Mouse (Mus musculus) induced T-regulatory cell, adult 2 months (primary cell): ENCODE data around the gene AC124502.3.
"Not testable (repeated sequence)": the region's sequence is repeated elsewhere in the genome, so short reads cannot be mapped to it uniquely, and the experiment has no call there.

Source experiments
- DNase-seq: peaks from one replicate; pipeline ENCODE4 v3.0.0-alpha.2; 2012; ENCODE audit warnings: low read depth

AC124502.3 gene

GRCm38 (mm10) chr19:5038709-5039156 lies at the start of gene AC124502.3, which contains the start of gene B4gat1:
Gene AC124502.3 (plus strand): TSS chr19:5038891.
Gene B4gat1 (plus strand): TSS chr19:5038826.
- peak; percentile 90 for DNase-seq

DNA sequence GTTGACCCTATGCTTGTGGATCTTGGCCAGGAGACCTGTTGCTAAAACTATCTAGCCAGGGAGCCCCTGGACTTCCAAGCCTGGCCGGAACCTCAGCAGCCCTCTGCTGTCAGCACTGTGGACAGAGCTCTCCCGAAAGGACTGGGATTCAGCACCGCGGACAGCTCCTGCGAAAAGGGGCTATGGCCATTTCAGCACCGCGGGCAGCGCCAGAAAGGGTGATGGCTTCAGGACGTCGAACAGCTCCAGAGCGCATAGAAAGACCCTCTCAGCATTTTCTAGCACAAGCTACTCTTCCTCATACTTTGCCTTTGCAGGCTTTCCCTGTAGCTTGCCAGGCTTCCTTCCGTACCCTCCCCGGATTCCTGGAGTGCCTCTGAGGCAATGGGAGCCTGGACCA lies 49.7 kb upstream of the AC124502.3 start:
- peak; percentile 90 for DNase-seq

DNA sequence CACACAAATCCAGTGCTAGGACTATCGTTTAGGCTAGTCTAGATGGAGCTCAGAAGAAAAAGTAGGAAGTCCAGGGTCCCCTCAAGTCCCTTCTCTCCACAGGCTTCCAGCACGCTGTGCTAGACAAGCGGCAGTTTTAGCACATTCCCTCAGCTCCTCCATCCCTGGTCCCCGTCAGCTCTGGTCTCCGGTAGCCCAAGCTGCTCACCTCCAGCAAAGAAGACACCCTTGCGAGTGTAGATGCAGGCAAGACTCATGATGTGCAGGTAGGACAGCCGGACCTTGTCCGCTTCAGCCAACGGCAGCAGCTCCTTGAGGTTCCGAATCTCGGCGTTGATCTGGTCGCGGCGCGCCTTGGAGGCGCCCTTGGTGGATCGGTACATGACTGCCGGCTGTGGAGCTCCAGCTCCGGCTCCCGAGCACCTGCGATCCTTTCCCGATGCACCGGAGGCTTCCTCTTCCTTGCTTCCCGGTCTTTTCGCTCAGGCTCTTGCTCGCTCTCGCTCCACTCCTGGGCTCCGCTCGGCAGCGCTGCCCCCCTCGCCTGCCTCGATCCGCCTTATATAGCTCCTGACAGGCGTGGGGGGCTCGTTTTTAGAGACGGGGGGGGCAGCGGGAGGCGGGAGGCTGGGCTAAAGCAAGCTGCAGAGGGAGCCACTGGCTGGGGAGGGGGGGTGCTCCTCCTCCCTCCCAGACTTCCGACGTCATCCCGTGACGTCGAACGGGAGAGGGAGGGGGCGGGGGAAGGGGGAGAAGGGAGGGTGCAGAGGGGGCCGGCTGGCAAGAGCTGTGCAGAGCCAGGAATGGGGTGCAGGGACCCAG lies 49.0 kb upstream of the AC124502.3 start:
- DNase-seq: no peak

GRCm38 (mm10) chr19:4990256-4990625 lies 48.5 kb upstream of the AC124502.3 start, which contains the start of gene Npas4:
Gene Npas4 (minus strand): TSS chr19:4990316.
- no peak for DNase-seq

DNA sequence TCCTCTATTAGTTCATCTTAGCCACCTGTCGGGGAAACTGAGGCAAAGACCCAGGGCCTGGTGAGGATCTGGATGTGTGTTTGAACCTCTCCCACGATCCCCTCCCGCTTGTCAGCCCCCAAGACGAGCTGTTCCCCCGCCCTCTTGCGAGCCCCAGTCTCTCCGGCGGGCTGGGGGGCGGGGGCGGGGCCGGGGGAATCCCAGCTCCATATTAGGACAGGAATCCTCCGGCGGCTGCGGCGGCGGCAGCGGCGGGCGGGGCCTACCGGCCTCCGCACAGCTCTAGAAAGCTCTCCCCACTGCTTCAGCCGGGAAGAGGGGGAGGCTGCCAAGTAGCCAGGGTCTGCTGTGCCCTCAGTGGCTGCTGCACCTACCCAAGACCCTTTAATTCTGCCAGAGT lies 48.0 kb upstream of the AC124502.3 start:
- DNase-seq: no peak

- peak; percentile 57 for DNase-seq
Observed at GRCm38 (mm10) chr19:4992371-4992770, 46.3 kb upstream of the AC124502.3 start.

DNA sequence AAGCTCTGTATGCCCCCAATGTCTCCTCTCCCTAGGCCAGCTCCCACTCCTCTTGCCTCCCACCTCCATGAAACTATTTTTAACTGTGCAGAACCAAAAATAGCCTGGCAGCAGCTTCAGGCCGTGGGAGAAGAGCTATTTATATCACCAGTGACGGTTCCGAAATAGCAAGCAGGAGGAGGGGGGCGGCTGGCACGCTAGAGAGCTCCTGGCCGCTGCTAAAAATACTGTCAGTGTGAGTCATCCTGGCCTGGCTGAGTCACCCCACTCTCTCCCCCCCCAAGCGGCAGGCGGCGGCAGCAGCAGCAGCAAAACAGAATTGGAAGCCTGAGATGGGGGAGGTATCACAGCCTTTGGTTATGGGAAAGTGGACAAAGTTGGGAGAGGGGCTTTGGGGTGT lies 45.8 kb upstream of the AC124502.3 start:
- peak; percentile 62 for DNase-seq

DNA sequence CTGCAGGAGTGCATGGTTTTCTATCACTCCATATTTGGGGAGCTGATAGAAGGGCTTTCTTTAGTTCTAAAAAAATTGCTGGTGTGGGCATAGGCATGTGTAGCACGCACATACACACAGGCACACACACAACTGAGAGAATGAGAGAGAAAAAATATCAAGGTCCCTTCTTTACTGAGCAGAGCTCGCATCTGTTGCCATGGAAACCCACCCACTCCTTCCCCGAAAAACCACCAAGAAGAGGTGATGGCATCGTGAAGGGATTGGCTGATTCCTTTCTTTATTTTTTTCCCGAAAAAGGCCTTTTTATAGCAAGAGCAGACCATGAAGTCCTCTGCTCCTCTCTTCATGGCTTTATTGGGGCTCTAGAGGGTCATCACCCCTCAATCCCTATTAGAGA lies 44.6 kb upstream of the AC124502.3 start:
- DNase-seq: peak; percentile 61

GRCm38 (mm10) chr19:4999445-5000140 lies 39.1 kb upstream of the AC124502.3 start:
- DNase-seq: no peak

DNA sequence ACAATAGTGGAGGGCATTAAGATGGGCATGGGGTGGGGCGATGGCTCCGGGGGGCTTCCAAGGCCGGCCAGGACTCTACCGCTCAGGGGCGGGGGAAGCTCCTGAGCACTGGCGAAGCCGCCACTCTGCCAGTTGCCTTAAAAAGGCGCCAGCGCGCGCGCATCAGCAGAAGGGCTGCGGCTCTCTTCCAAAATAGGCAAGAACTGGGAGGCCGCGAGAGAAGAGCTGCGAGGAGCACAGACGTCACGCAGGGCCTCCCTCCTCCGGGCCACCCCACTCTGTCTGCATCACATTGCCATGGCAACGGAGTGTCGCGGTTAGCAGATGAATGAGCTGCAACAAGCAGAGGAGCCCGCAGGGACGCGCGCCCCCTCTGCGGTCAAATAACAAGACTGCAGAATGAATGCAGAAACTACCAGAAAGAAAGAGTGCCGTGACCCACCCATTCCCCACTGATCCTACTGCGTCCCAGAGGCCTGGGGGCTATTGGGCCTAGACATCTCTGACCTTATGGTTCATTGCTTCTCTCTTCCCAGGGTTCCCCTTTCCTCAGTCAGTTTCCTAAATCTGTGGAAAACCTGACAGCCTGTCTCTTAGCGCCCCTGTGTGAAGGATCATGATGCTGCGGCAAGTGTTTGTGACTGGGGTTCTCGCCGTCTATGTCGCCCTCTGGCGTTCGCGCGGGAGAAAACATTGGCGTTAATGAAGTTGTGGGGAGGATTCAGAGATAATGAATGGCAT lies 36.9 kb upstream of the AC124502.3 start:
- DNase-seq: peak; percentile 90

DNA sequence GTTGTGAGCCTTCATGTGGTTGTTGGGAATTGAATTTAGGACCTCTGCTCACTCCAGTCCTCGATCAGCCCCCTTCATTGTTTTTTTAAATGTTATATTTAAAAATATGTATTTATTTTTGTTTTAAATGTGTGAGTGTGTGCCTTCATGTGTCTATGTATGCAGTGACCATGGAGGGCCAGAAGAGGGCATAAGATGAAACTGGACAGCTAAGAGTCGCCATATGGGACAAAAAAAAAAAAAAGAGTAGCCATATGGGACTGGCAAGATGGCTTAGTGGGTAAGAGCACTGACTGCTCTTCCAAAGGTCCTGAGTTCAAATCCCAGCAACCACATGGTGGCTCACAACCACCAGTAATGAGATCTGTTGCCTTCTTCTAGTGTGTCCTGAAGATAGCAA lies 35.0 kb upstream of the AC124502.3 start:
- not testable (repeated sequence) for DNase-seq

- DNase-seq: no peak
Observed at GRCm38 (mm10) chr19:5004925-5005324, 33.8 kb upstream of the AC124502.3 start.

DNA sequence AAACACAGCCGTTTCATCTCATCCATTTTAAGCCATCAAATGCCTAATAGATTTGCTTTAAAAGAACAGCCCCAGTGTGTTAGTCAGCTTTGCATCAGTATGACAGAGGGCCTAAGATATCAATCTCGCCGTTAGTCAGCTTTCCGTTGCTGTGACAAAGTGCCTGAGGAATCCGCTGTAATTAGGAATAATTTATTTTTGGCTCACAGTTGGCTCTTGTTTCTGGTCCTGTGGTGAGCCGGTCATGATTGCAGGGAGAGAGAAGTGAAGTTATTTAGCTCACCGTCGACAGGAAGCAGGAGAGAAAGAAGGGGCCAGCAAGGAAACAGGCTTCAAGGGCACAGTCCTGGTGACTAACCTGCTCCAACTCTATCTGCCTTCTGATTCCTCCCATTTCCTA lies 25.6 kb upstream of the AC124502.3 start:
- DNase-seq: no peak

GRCm38 (mm10) chr19:5014961-5015398 lies 23.7 kb upstream of the AC124502.3 start:
- peak; percentile 83 for DNase-seq

GRCm38 (mm10) chr19:5016221-5016742 lies 22.4 kb upstream of the AC124502.3 start:
- peak; percentile 38 for DNase-seq

DNA sequence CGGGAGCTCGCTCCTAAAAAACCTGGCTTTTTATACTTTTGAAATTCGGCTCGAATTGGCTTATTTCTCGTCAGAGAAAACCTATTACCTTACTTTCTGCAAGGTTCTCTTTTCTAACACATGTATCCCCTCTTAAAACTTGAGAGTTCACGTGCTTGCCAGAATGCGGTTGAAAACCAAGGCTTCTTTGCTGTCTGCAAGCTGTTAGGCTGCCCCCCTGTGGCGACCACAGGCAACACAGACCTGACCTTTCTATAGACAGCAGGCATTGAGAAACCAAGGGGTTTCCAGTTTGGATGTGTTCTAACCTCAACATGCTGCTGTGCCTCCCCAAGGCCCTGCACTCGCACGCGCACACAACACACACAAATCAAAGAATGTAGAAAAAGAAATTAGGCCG lies 21.9 kb upstream of the AC124502.3 start:
- DNase-seq: peak; percentile 85

DNA sequence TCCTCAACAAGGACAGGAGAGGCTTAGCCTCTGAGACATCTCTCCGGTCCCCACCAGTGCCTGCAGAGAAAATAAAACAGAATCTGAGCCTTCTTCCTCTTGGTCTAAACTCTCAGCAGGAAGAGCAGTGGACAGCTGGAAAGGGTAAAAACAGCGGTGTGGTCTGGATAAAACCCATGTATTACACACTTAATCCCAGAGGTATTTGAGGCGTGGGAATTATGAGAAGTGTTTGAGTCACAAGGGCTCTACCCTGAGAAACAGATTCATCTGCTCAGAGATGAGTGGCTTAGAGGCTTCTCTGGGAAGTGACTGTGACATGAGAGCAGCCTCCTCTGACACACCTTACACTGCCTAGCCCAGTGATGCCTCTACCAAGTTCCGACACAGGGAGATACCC lies 21.1 kb upstream of the AC124502.3 start:
- no peak for DNase-seq

GRCm38 (mm10) chr19:5018191-5018590 lies 20.5 kb upstream of the AC124502.3 start:
- DNase-seq: no peak

DNA sequence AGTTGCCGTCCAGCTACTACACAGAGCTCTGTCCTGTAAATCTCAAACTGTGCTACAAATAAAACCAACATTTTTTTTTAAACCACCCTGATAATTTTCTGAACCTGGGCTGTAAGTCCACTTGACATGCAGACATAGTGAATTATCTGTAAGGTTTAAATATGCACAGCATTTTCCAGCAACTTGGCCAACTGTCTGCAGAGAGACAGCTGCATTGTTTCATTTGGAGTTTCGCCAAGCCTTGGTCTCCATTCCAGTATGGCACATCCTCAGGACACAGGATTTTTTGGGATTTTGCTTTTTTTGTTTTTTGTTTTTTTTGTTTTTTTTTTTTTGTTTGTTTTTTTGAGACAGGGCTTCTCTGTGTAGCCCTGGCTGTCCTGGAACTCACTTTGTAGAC lies 17.3 kb upstream of the AC124502.3 start:
- no peak for DNase-seq

DNA sequence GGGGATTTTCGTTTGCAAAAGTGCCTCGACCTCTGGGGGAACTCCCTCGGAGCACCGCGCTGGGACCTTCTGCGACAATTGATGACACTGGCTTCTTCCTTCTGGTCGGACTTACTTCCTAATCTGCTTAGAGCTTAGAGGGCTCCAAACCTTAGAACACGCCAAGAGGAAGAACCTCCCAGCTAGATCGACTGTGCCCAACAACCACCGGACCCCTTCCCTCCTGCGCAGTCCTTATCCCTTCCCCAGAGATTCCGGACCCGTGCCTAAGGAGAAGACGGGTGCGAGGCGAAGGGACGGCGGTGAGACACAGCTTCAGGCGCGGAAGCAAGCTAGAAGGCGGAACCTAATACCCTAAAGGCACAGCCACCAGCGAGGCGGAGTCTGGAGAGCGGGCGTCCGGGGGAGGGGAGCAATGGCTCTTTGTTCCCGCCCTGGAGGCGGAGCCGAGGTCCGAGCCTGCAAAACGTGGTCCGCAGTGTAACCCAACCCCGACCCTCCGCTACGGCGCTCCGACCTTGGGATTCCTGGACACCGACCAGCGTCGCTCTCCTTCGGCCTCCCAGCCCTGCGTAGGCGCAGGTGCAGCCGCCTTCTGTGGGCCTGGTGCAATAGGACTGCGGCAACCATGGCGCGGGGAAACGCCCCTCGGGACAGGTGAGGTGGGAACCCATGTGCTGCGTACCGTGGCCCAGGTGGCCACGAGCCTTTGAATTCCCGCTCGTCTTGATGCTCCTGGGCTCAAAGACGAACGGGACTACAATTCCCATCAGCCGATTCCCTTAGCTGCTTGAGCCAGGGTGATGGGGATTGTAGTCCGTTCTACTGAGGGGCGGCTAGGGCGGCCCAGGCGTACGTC lies 14.8 kb upstream of the AC124502.3 start, which contains the start of gene Slc29a2:
TSS of gene Slc29a2 (plus strand) at position 240 of the 859 bp plus-strand sequence.
- DNase-seq: peak; percentile 93

- DNase-seq: no peak
Observed at GRCm38 (mm10) chr19:5026111-5026510, 12.6 kb upstream of the AC124502.3 start.
